Mouse (Mus musculus): ENCODE results near the gene Hint3.

Hint3 gene

DNA sequence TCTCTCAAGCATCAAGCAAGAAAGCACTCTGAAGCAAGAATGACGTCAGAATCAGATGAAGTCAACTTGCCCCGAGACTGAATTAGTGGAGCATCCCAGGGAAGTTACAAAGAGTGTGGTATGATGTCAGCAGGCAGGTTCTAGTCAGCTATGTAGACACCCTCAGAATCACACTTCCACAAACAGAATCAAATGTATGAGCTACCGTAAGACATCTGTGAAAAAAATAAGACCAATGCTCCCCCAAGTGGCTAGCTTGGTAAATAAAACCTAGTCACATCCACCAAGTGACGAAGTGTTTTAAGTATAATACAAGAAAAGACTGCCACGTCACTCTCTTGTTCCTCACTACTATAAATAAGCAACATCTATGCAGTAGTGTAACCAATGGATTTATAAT, 42.4 kb downstream of the Hint3 start:
- DNase-seq = no peak

GRCm38 (mm10) chr10:30585691-30586090, 43.7 kb downstream of the Hint3 start:
- no peak for DNase-seq

DNA sequence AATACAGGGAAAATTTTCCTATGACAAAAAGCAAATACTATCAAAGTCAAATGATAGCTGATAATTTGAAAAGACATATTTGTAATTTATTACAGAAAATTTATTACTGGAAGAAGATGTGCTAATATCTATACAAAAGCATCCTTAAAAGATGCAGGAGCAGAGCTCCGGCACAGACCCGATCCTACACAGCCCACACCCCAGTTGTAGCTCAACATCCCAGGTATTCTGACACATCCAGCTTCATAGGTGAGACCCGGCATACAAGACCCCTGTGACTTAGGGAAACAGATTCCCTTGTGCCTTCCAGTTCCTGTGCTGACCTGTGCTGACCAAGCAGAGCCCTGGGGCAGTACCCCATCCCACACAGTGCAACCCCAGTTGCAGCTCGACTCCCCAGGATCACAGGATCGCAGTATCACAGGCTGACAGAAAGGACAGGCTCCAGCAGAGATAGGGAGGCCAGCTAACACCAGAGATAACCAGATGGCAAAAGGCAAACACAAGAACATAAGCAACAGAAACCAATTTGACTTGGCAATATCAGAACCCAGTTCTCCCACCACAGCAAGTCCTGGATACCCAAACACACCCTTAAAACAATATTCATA, 51.7 kb downstream of the Hint3 start:
- DNase-seq = no peak

DNA sequence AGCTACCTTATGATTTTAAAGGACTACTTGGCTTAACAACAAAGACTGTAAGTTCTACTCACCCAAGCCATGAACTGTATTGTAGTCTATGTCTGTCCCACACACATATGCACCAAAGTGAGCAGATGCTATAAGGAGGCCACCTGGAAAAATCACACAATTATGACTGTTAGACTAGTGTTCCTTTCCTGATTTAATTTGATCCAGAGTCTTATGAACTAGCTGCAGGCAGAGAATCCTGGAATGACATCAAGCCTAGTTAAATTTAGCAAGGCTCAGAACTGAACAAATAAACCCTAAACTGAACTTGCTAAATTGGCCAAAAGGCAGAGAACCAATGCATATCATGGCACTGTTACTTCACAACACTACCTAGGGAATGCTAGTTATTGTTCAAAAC, 63.1 kb downstream of the Hint3 start:
- no peak for DNase-seq

- DNase-seq = peak; percentile 21
Observed at GRCm38 (mm10) chr10:30564651-30565050, 64.8 kb downstream of the Hint3 start.
